Mouse (Mus musculus) CD4-positive naive resting alpha-beta T cell, adult 76 days (primary cell): Measurements from ENCODE around the gene Scgb2b19. TPM values are rescaled to one million over a fixed set of nuclear protein-coding genes. Genes with fewer than 3 reads are reported as not detected.

ENCODE experiments used
- total RNA-seq: library from RNA; stranded (reverse); gene quantifications from one replicate; pipeline ENCODE4 v1.2.4, GENCODE M21; 2023

Gene Scgb2b19
- not detected for total RNA-seq

DNA sequence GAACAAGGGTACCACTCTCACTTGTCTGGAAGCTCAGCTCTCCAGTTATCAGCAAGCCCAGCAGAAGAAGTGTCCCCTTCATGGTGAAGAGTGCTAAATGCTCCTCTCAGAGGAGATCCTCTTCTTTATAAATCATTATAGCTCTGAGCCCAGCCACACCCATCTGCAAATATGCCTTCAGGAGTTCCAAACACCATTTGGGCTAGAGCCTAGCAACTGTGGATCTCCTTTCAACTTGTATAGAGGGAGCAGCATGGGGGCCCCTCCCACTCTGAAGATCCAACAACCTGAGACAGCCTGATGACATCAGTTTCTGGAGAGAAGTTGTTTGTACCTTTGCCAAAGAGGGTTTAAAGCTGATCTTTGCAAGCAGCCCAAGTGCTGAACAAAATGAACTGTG lies at the start of gene Scgb2b19:
Scgb2b19 (minus strand) TSS at position 101 of the 400 bp plus-strand sequence.

DNA sequence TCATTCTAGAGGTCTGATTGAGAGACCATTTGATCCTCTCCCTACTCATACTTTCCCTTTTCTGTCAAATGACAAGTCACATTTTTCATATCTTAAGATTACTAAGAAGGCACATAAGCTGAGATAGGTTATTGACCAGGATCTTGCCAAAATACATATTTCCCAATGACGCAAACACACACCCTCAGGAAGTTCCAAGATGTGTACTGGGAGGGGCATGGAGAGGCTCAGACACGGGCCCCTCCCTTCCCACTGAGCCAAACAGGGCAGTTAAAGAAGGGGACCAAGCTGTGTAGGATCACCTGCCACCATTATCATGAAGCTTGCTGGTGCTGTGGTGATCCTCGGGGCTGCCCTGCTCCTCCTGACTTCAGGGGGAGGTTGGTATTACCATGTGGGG lies 6.9 kb upstream of the Scgb2b19 start, which contains the start of gene Scgb1b19:
Scgb1b19 (plus strand) TSS at position 301 of the 400 bp plus-strand sequence.

Other genes with a start within 250 kb of the Scgb2b19 start
- gene Scgb2b17, start 223.8 kb downstream of the Scgb2b19 start, total RNA-seq: not detected
- not detected for gene Scgb1b17, start 216.9 kb downstream of the Scgb2b19 start, total RNA-seq
- not detected for gene Scgb2b18, start 106.5 kb downstream of the Scgb2b19 start, total RNA-seq
- gene Scgb1b18, start 94.8 kb downstream of the Scgb2b19 start, total RNA-seq: not detected
- not detected for gene Scgb1b19, start 7.0 kb upstream of the Scgb2b19 start, total RNA-seq
- not detected for gene Scgb2b20, start 86.0 kb upstream of the Scgb2b19 start, total RNA-seq
- not detected for gene Scgb1b20, start 92.9 kb upstream of the Scgb2b19 start, total RNA-seq
- not detected for gene Scgb2b21, start 240.1 kb upstream of the Scgb2b19 start, total RNA-seq